Mouse (Mus musculus): ENCODE results near the gene Alppl2.

Alppl2 gene

GRCm38 (mm10) chr1:87050700-87051099 lies 39.0 kb downstream of the Alppl2 start:
- no peak for DNase-seq (ENCODE audit: low spot score in 2 of 2)

DNA sequence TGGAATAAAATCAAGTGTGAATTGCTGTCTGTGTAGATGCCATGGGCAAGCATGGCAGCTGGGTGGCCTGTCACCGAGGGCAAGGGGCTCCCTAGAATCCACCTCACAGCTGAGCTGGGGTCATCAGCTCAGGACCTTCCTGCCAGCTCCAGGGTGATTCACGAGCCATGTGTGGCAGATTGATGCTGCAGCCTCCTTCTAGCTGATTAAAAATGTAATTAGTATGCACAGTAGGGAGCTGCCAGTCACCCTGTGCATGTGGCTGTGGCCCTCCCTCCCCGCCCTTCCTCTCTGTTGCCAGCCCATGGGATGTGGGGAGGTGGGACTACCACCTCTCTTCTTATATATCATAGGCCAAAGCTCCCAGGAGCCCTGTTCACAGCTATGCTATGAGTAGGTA lies 39.7 kb downstream of the Alppl2 start:
- no peak for DNase-seq (ENCODE audit: low spot score in 2 of 2)

- peak in 1 of 2 experiments; percentile 52 for DNase-seq (ENCODE audit: low spot score in 2 of 2)
These were observed 47.8 kb downstream of the Alppl2 start for GRCm38 (mm10) chr1:87041814-87042438.

DNA sequence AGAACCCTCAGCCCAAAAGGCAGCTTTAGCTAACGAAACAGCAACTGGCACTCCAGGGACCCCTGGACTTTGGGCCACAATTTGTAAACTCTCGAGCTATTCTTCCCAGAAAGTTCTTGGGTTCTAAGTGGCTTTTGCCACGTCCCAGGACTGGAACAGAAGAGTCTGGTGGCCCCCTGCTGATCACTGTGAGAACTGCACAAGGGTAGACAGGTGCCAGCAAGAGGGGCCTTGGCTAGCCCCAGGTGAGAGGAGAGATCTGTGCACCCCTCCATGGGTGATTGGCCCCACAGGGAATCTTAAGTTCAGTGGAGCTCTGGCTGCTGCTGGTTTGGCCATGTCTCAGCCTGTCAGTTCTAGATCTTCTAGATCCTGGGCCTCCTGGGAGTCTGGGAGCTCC lies 48.6 kb downstream of the Alppl2 start:
- peak; percentile 21 to 51 for DNase-seq (ENCODE audit: low spot score in 2 of 2)

DNA sequence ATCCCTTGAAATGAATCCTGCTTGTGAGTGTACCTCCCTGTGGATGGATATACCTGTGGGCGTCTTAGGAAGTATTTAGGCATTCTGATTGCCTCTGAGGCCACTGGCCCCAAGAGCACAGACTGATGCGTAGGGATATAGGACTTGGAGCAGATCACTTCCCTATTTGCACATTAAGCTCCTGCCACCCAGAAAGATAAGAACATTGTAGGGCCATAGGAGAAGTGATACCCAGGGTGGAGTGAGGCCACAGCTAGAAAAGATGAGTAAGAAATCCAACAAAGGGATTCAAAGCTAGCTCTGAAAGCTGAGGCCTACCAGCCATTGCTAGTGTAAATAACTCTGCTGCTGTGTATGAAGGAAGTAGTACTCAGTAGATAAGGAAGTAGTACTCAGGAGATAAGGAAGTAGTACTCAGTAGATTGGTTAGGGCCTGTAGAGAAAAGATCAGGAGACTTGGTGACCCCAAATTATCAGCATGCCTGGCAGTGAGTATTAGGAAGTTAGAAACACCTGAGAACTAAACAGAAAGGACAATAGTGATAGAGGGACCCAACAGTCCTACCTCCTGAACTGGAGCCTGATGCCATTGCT lies 51.2 kb downstream of the Alppl2 start:
- DNase-seq (ENCODE audit: low spot score in 2 of 2): no peak
